Mouse (Mus musculus) MEL (cell line): ENCODE data around the gene Elovl3. TPM values are rescaled to one million over a fixed set of nuclear protein-coding genes. Genes with fewer than 3 reads are reported as not detected.

Source experiments
- DNase-seq: peaks from one replicate; pipeline ENCODE4 v3.0.0; 2011; ENCODE audit warnings: low read depth, low spot score
- H3K27ac ChIP-seq: 2 replicates; pipeline ENCODE4 v1.5.1; 2012; ENCODE audit warnings: low read depth, mild to moderate bottlenecking, control low read depth, low read length, moderate library complexity; ENCODE audit not compliant: control insufficient read depth
- H3K27me3 ChIP-seq, 2 experiments: fragments of 150-350 bp in 1 of 2; sonication (generic) in 1 of 2; 2 replicates each; pipeline ENCODE4 v1.6.1; 2012; ENCODE audit warnings: low read length in 2 of 2, mild to moderate bottlenecking in 2 of 2, improper control_type of control experiment in 1 of 2, moderate library complexity in 1 of 2; ENCODE audit not compliant: insufficient read depth in 2 of 2, control insufficient read depth in 1 of 2
- H3K36me3 ChIP-seq, 2 experiments: 2 replicates each; pipeline ENCODE4 v1.6.1; 2012 to 2014; ENCODE audit warnings: low read length in 2 of 2, improper control_type of control experiment in 1 of 2, inconsistent platforms in 1 of 2, mild to moderate bottlenecking in 1 of 2; ENCODE audit not compliant: insufficient read depth in 2 of 2, control insufficient read depth in 1 of 2
- H3K4me1 ChIP-seq, 2 experiments: fragments of 150-350 bp in 1 of 2; sonication (generic) in 1 of 2; 2 replicates each; pipeline ENCODE4 v1.6.1; 2012; ENCODE audit warnings: low read length in 2 of 2, improper control_type of control experiment in 1 of 2, mild to moderate bottlenecking in 1 of 2; ENCODE audit not compliant: insufficient read depth in 2 of 2, control insufficient read depth in 1 of 2
- H3K4me3 ChIP-seq, 2 experiments: fragments of 150-350 bp in 1 of 2; sonication (generic) in 1 of 2; 2 replicates each; pipeline ENCODE4 v1.5.1; 2012; ENCODE audit warnings: low read depth in 2 of 2, low read length in 2 of 2, mild to moderate bottlenecking in 2 of 2, moderate library complexity in 2 of 2, control low read depth in 1 of 2, improper control_type of control experiment in 1 of 2; ENCODE audit not compliant: control insufficient read depth in 1 of 2, insufficient read depth in 1 of 2
- H3K79me2 ChIP-seq: 2 replicates; pipeline ENCODE4 v1.6.1; 2012; ENCODE audit warnings: mild to moderate bottlenecking, low read length, moderate library complexity; ENCODE audit not compliant: control insufficient read depth, poor library complexity, insufficient read depth
- H3K9ac ChIP-seq: 2 replicates; pipeline ENCODE4 v1.6.1; 2012; ENCODE audit warnings: low read depth, mild to moderate bottlenecking, control low read depth, low read length, moderate library complexity; ENCODE audit not compliant: control insufficient read depth, poor library complexity, severe bottlenecking
- H3K9me3 ChIP-seq: fragments of 150-350 bp; sonication (generic); replicated peaks from 2 replicates; pipeline ENCODE4 v1.6.1; 2012; ENCODE audit warnings: mild to moderate bottlenecking, low read length, improper control_type of control experiment, moderate library complexity; ENCODE audit not compliant: insufficient read depth
- CHD1 ChIP-seq: IDR thresholded peaks from 2 replicates; pipeline ENCODE4 v1.6.1; 2012; ENCODE audit warnings: low read depth, mild to moderate bottlenecking, inconsistent platforms, low read length, improper control_type of control experiment
- EP300 ChIP-seq, 2 experiments: IDR thresholded peaks; 2 replicates each; pipeline ENCODE4 v1.6.1; 2011; ENCODE audit warnings: improper control_type of control experiment in 2 of 2, low read length in 2 of 2, low read depth in 1 of 2, mild to moderate bottlenecking in 1 of 2
- ETS1 ChIP-seq: IDR thresholded peaks from 2 replicates; pipeline ENCODE4 v1.6.1; 2012; ENCODE audit warnings: low read depth, mild to moderate bottlenecking, inconsistent platforms, low read length, improper control_type of control experiment, moderate library complexity
- GATA1 ChIP-seq: IDR thresholded peaks from 2 replicates; pipeline ENCODE4 v1.6.1; 2011; ENCODE audit warnings: low read depth, low read length, improper control_type of control experiment
- KAT2A ChIP-seq: conservative IDR thresholded peaks from 2 replicates; pipeline ENCODE4 v1.6.1; 2012; ENCODE audit warnings: low read depth, low read length, improper control_type of control experiment, inconsistent platforms
- MAFK ChIP-seq: IDR thresholded peaks from 2 replicates; pipeline ENCODE4 v1.6.1; 2011; ENCODE audit warnings: low read depth, mild to moderate bottlenecking, low read length, improper control_type of control experiment, borderline replicate concordance
- MAX ChIP-seq: IDR thresholded peaks from 2 replicates; pipeline ENCODE4 v1.6.1; 2011; ENCODE audit warnings: low read length, improper control_type of control experiment
- MYB ChIP-seq: IDR thresholded peaks from 2 replicates; pipeline ENCODE4 v1.6.1; 2011; ENCODE audit warnings: mild to moderate bottlenecking, low read depth, low read length, improper control_type of control experiment
- MYC ChIP-seq: IDR thresholded peaks from 2 replicates; pipeline ENCODE4 v1.6.1; 2011; ENCODE audit warnings: low read depth, mild to moderate bottlenecking, low read length, improper control_type of control experiment, moderate library complexity
- NELFE ChIP-seq: IDR thresholded peaks from 2 replicates; pipeline ENCODE4 v1.6.1; 2011; ENCODE audit warnings: low read depth, low read length, improper control_type of control experiment
- POLR2A ChIP-seq, 2 experiments: IDR thresholded peaks; 2 replicates each; pipeline ENCODE4 v1.6.1; 2011 to 2012; ENCODE audit warnings: low read length in 2 of 2, mild to moderate bottlenecking in 2 of 2, control low read depth in 1 of 2, improper control_type of control experiment in 1 of 2, low read depth in 1 of 2, moderate library complexity in 1 of 2; ENCODE audit not compliant: control insufficient read depth in 1 of 2, insufficient read depth in 1 of 2, poor library complexity in 1 of 2
- RAD21 ChIP-seq: IDR thresholded peaks from 2 replicates; pipeline ENCODE4 v1.6.1; 2011; ENCODE audit warnings: mild to moderate bottlenecking, low read depth, low read length, improper control_type of control experiment
- RCOR1 ChIP-seq: IDR thresholded peaks from 2 replicates; pipeline ENCODE4 v1.6.1; 2012; ENCODE audit warnings: low read depth, mild to moderate bottlenecking, inconsistent platforms, low read length, improper control_type of control experiment
- SIN3A ChIP-seq: IDR thresholded peaks from 2 replicates; pipeline ENCODE4 v1.6.1; 2012; ENCODE audit warnings: low read length, improper control_type of control experiment, inconsistent platforms
- TCF12 ChIP-seq: IDR thresholded peaks from 2 replicates; pipeline ENCODE4 v1.6.1; 2014; ENCODE audit warnings: low read depth, mild to moderate bottlenecking, inconsistent platforms, low read length, improper control_type of control experiment, moderate library complexity
- UBTF ChIP-seq: IDR thresholded peaks from 2 replicates; pipeline ENCODE4 v1.6.1; 2012; ENCODE audit warnings: low read depth, mild to moderate bottlenecking, inconsistent platforms, low read length, improper control_type of control experiment, moderate library complexity, borderline replicate concordance; ENCODE audit not compliant: insufficient read depth
- USF2 ChIP-seq, 2 experiments: IDR thresholded peaks; 2 replicates each; pipeline ENCODE4 v1.6.1; 2011 to 2012; ENCODE audit warnings: improper control_type of control experiment in 2 of 2, low read length in 2 of 2, borderline replicate concordance in 1 of 2, inconsistent platforms in 1 of 2, low read depth in 1 of 2, mild to moderate bottlenecking in 1 of 2; ENCODE audit not compliant: insufficient read depth in 1 of 2
- ZC3H11A ChIP-seq: IDR thresholded peaks from 2 replicates; pipeline ENCODE4 v1.6.1; 2012; ENCODE audit warnings: low read depth, mild to moderate bottlenecking, inconsistent platforms, low read length, improper control_type of control experiment
- ZKSCAN1 ChIP-seq: IDR thresholded peaks from 2 replicates; pipeline ENCODE4 v1.6.1; 2012; ENCODE audit warnings: low read depth, mild to moderate bottlenecking, inconsistent platforms, low read length, improper control_type of control experiment, moderate library complexity
- polyA plus RNA-seq, 2 experiments: library from polyadenylated mRNA; stranded (reverse) in 1 of 2; unstranded in 1 of 2; fragments of >175 nt in 1 of 2; fragments of >200 nt in 1 of 2; gene quantifications; 2 replicates each; pipeline versions ENCODE4 v1.2.1 to v1.2.4; 2012; ENCODE audit warnings: low replicate concordance in 2 of 2, low read depth in 1 of 2; ENCODE audit not compliant: insufficient read length in 2 of 2, insufficient read depth in 1 of 2, missing spikeins in 1 of 2
- total RNA-seq: library from RNA; depleted of rRNA; stranded (reverse); fragments of 300-350 nt; gene quantifications from 2 replicates; pipeline ENCODE4 v1.2.3, GENCODE M21; 2012

Gene Elovl3
- total and polyA plus RNA-seq, 3 experiments, result 1.2 to 2.3 TPM; not detected in 1

GRCm38 (mm10) chr19:46099561-46099960 is 32.1 kb upstream of the Elovl3 start:
- H3K9me3 ChIP-seq, result no peaks in the 10 kb centered on the region
- H3K79me2 ChIP-seq, result no peaks in the 10 kb centered on the region
- no peaks in the 10 kb centered on the region for H3K4me1 ChIP-seq
- H3K27ac ChIP-seq, result no peak overlapping the region
- peaks cover 0 to 4% of the 10 kb centered on the region in 2 experiments; a peak in 3 of 4 replicates for H3K27me3 ChIP-seq
- no peaks in the 10 kb centered on the region for H3K36me3 ChIP-seq
- no peak overlapping the region for H3K9ac ChIP-seq
- no peak for DNase-seq
- H3K4me3 ChIP-seq, result no peak overlapping the region
- no peak for TF ChIP-seq CHD1
- TF ChIP-seq RCOR1, result no peak
- no peak for TF ChIP-seq RAD21
- TF ChIP-seq UBTF, result no peak
- no peak for TF ChIP-seq ETS1
- no peak for TF ChIP-seq USF2 (IDR thresholded peaks at IDR 0.05; ENCODE audit: borderline replicate concordance in 1 of 2, insufficient read depth in 1 of 2, low read depth in 1 of 2, low read length in 2 of 2)
- TF ChIP-seq, all 39 proteins: peak for 0

- H3K4me3 ChIP-seq, result no peak overlapping the region
- H3K36me3 ChIP-seq, result no peaks in the 10 kb centered on the region
- TF ChIP-seq EP300 (IDR thresholded peaks at IDR 0.05; ENCODE audit: low read depth in 1 of 2, low read length in 2 of 2) (no peak), POLR2A (IDR thresholded peaks at IDR 0.05; ENCODE audit: control insufficient read depth in 1 of 2, insufficient read depth in 1 of 2, low read depth in 1 of 2, low read length in 2 of 2, poor library complexity in 1 of 2) (no peak), SIN3A (no peak), MAFK (no peak), KAT2A (no peak), ZKSCAN1 (no peak), RAD21 (no peak), ETS1 (no peak), MYB (no peak), MYC (no peak), TCF12 (no peak), MAX (no peak), GATA1 (no peak), NELFE (no peak), ZC3H11A (no peak)
- peaks cover 10% of the 10 kb centered on the region in 2 experiments for H3K27me3 ChIP-seq
- DNase-seq, result no peak
- H3K79me2 ChIP-seq, result no peaks in the 10 kb centered on the region
- H3K27ac ChIP-seq, result no peak overlapping the region
- H3K9ac ChIP-seq, result no peak overlapping the region
- H3K4me1 ChIP-seq, result 0 out of 4 replicates have a peak, but pooled peaks cover 0 to under 1% of the 10 kb centered on the region in 2 experiments
- no peaks in the 10 kb centered on the region for H3K9me3 ChIP-seq
Measured at GRCm38 (mm10) chr19:46103437-46104186, 28.1 kb upstream of the Elovl3 start.
